Mouse (Mus musculus): Measurements from ENCODE around the gene Gimd1.

Gimd1 gene

DNA sequence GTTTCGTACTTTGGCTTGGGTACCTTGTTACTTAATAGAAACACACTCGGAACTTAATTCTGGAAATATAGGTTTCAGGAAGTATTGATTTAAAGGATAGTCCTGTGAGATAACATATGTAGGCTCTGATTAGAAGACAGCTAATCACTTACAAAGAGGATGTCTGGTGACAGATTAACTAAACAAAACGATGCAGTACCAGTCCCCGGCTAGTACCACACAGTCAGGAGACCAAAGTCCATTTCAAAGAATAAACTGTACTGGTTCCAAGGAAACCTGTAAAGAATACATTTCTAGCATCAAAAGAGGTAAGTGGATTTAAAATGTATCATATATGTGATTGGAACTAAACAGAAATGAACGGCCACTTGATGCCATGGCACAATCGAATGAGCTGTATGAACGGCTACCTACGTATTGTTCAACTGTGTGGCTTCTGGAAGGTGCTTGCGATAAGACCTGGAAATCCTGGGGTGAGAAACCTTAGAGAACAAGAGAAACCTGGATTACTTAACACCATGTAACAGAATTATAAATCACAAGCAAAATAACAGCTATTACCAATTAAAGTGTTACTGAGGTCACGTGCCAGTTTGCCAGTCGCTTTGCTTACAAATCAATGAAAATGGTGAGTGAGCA is at the start of gene Gimd1:
Gene Gimd1 (plus strand): TSS at position 220 of the 639 bp plus-strand sequence.
- DNase-seq (ENCODE audit: low read depth, low spot score) = no peak

DNA sequence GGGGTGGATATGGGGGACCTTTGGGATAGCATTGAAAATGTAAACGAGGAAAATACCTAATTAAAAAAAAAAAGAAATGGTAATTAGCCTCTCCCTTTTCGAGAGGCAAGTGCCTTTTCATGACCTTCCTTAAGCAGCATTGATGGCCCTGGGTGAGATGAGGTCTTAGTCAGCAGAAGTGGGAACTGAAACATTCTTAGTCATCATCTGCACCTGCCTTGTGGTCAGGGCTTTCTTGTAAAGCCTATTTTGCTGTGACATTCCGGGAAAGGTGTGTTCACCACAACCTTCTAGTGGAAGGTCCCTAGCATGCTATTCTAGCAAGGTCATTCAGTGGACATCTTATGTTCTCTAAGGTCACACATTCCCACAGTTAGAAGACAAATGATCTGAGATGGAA is 48.4 kb upstream of the Gimd1 start:
- DNase-seq (ENCODE audit: low read depth, low spot score) = no peak

GRCm38 (mm10) chr3:132582339-132582738 is 47.3 kb upstream of the Gimd1 start:
- no peak for DNase-seq (ENCODE audit: low read depth, low spot score)

DNA sequence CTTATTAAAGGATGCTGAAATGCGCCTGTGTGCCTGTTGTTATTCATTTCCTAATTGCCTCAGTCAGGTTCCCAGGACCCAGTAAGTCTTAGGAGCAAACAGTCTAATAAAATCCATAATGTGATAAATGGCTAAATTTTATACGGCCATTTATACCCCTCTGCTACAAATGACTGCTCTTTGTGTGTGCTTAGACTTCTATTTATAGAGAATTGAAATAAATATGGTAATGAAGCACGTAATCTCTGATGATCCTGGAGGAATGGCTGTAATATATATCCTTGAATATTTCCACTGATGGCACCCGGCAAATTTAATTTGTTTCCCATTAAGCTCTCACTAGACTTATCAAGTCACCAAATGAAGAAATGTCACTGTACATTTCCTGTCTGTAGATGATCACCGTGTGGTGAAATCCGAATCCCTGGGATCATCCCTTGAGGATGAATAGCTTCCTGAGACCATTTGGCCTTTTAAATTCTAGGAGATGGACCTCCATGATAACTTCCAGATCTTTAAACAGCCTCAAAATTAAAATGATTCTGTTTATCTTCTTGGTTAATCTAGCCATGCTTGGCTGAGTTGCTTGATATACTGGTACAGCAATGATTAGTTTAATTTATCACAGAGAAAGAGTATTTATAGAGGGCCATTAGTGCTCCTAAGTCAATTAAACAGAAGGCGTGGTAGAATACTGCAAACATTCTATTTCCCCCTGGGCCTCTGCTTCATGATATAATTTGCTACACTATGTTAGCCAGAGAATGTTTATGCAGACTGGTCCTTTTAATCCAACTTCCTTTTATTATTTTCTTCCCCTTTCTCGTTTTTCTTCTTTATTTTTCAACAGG is 44.3 kb upstream of the Gimd1 start:
- DNase-seq (ENCODE audit: low read depth, low spot score) = no peak

GRCm38 (mm10) chr3:132588146-132588545 is 41.5 kb upstream of the Gimd1 start:
- DNase-seq (ENCODE audit: low read depth, low spot score) = no peak

DNA sequence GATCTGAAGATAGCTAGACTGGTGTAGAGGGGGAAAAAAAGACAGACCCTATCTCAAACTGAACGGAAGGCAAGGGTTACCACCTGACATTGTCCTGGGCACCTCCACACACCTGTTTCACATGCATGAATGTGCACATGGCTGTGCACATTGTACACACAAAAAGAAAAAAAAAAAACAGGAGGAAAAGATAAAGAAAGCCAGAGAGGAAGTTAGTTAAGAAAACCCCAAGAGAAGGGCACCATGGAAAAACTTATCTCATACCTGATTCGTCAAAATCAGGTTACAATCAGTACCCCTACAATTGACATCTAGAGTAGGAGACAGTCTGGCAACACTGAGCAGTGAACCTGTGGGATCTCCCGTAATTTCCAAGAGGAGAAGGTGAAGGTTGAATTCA is 39.6 kb upstream of the Gimd1 start:
- DNase-seq (ENCODE audit: low read depth, low spot score) = no peak

GRCm38 (mm10) chr3:132590604-132591003 is 39.0 kb upstream of the Gimd1 start:
- DNase-seq (ENCODE audit: low read depth, low spot score) = no peak

DNA sequence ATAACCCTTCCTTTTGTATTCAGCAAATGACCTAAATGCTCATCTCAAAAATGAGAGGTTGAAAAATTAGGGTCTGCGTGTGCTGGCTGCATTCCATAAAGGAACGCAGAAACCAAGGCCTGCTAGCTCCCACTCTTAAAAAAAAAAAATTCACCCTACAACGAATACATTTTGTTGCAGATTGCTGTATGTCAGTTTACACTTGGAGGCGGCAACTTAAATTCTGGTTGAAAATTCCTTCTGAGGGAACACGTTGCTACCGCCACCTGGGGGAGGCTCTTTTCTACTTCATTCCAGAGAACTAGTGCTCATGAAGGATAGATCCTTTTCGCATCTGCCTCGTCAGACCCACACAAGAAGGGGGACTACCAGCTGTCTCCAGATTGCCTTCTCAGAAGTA is 879 bp upstream of the Gimd1 start:
- DNase-seq (ENCODE audit: low read depth, low spot score) = no peak

DNA sequence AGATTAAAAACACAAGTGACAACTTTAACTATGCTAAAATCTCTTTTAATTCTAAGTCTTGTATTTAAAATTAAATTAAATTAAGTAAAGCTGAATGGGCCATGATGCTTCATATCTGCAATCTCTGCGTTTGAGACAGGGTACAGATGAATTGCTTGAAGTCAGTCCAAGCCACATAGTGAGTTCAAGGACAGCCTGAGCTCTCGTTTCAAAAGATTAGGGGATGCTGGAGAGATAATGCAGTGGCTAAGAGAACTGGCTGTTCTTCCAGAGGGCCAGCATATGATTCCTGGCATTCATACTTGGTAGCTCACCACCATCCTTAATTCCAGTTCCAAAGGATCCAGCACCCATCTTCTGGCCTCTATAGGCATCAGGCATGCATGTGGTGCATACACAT is 3.6 kb downstream of the Gimd1 start:
- DNase-seq (ENCODE audit: low read depth, low spot score) = no peak

DNA sequence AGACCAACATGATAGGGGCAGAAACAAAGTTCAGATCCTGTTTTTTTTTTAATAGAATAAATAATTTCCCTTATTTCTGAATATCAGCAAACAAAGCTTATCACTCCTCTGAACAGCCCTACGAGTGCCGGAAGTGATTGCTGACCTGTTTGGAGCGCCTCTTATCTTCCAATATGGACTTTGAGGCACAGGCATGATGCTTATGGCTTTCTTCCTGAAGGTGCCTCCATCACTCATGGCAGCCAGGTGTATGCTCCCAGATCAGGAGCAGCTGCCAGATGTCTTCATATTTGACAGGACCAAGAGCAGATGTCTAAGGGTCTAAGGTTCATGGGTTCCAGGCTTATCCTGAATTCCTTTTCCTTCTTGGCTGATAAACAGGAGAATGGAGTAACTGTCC is 7.5 kb downstream of the Gimd1 start:
- no peak for DNase-seq (ENCODE audit: low read depth, low spot score)

DNA sequence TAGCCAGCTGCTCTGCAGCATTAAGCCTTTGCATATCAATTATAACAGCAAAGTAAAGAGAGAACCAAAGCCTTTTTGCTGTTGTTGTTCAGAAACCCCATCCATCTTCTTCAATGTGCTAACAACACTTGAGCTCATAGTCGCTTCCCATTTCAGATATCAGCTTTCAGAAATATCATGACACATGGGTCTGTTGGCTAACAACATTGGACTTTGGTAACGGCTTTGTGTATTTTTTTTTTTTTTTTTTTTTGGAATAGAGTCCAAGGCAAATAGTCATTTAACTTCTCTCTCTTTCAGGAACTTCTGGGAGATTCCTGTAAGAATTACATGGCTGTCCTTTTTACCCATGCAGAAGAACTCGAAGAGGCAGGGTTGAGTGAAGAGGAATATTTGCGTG is 14.5 kb downstream of the Gimd1 start:
- DNase-seq (ENCODE audit: low read depth, low spot score) = no peak

DNA sequence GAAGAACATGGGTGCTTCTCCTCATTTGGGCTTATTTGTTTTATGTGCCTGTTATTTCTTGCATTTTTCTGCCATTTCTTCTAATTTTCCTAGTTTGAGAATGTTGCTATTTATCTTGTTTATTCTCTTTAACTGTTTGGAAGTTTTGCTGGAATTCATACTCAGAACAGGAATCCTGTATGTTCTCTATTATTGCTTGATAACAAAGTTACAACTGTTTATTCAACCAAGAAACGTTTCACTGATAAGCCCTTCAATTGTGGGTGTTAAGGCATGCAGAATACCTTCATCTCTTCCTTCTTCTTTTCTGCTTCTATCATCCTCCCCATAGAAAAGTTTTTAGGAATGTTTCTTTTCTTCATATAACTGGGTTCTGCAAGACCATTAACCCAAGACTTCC is 17.2 kb downstream of the Gimd1 start:
- DNase-seq (ENCODE audit: low read depth, low spot score) = no peak

- no peak for DNase-seq (ENCODE audit: low read depth, low spot score)
These were observed 19.7 kb downstream of the Gimd1 start for GRCm38 (mm10) chr3:132649368-132649767.

- no peak for DNase-seq (ENCODE audit: low read depth, low spot score)
These were observed 20.6 kb downstream of the Gimd1 start for GRCm38 (mm10) chr3:132650191-132650590.

DNA sequence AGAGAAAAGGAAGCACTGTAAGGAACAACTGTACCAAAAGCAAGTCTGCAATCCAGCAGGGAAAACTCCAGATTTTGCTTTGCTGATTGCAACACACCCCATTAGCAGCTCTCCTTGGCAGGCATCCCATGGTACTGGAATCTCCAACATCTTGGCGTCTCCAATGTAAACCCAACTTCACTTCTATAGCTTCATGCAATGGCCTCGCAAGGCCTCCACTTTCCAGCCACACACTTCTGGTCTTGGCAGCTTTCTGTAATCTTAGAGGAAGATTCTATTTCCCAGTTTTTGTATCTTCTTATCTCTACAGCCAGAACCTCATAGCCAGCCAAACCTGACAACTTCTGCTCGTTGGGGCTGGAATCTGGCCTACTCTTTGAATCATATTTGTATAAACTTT is 22.2 kb downstream of the Gimd1 start:
- no peak for DNase-seq (ENCODE audit: low read depth, low spot score)

GRCm38 (mm10) chr3:132653959-132654358 is 24.3 kb downstream of the Gimd1 start:
- no peak for DNase-seq (ENCODE audit: low read depth, low spot score)

GRCm38 (mm10) chr3:132655955-132656354 is 26.3 kb downstream of the Gimd1 start:
- no peak for DNase-seq (ENCODE audit: low read depth, low spot score)

DNA sequence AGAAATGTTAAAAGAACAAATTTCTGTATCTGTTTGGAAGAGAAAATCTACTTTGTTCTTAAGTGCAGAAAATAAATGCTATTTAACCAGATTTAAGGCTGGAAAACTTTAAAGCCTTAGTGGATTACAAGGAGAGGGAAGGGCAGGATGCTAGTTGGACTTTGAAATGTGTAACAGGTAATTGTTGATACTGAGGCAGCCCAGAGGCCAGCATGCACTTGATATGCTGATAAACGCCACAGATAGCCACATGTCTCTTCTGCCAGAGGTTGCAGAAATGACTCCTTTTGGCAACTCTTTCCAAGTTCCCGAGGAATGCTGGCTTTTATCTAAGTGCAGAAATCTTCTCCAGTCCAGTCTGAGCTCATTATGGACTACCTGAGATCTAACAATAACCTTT is 47.9 kb downstream of the Gimd1 start:
- DNase-seq (ENCODE audit: low read depth, low spot score) = no peak

DNA sequence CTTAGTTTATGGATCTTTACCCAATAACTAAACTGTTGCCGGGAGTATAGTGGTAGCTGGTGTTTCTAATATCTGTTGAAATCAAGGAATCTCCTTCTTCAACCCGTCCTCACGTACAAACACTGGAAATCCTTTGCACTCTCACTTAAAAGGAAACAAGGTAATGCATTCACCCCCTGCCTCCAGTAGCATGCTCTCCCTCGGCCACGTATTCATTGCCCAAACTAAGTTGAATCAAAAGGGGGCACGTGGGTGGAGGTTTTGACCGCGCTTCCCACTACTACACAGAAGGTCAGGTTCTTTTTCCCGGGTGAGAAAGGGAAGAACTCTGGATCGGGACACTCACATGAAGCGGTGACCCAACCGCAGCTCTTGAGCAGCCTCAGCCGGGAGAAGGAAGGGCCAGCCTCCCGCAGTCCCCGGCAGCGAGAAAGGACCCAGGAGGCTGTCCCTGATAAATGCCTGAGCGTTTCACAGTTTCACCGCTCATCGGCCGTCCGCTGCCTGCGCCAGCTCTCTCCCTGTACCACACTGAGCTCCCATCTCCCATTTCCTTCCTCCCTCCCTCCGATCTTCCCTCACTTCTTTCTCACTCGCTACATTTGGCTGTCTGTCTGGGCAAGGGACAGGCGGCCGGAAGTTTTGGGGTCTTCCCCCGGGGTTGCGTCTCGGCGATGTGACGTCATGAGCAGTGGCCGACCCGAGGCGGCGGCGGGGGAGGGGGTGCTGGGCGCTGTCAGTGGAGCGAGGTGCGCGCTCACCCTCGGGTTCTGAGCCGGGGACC is 54.0 kb downstream of the Gimd1 start, which contains the start of gene Tbck:
Gene Tbck (plus strand): TSS at position 698 of the 784 bp plus-strand sequence.
- DNase-seq (ENCODE audit: low read depth, low spot score) = peak; percentile 77

DNA sequence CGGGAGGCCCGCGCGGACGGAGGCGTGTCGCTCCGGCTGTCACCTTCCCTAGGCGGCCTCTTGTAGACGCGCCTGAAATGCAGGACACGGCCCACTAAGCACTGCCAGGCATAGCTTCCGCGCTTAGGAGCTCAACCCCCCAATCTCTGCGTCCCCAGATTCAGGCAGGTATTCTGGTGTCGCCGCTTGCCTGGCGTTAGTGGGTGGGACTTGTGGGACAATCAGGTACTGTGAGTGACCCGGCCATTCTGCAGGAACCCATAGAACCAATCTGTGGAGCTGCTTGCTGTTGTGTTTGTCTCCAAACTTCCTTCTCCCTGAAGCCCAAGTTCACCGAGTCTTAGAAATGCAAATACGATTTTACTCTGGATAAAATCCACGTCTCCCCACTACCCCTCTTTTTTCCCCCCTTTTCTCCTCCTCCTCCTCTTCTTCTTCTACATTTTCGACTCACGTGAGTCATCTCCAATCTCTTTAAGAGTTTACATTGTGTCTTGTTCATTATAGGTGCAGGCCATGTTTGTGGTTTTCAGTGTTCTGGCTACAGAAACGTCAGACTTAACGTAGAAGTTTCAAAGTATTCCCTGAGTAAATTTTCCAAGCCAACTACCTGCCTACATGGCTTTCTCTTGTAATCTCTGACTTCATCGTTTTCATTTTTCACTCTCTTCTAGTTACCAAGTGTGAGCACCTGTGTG is 54.8 kb downstream of the Gimd1 start, which contains the start of gene Aimp1:
Gene Aimp1 (minus strand): TSS at position 140 of the 698 bp plus-strand sequence.
- DNase-seq (ENCODE audit: low read depth, low spot score) = no peak
